Mouse (Mus musculus): Measurements from ENCODE around the gene Pde1c.

Pde1c gene

DNA sequence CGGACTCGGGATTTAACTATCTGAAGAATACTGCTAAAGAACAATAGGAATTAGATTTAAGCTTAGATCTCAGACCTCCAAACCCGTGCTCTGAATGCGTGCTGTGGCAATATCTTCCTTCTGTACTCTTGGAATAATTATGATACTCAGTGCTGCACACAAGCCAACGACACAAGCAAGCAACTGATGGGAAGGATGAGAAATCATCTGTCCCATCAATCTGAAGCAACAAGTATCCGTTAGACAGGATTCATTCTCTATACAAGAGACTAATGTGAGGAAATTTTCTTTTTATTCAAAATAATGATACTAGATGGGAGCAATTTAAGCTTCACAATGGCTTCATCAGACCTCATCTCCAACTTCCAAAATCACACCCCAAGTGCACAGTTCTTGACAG lies 237.5 kb downstream of the Pde1c start:
- no peak for DNase-seq (ENCODE audit: low spot score in 2 of 2)

- DNase-seq (ENCODE audit: low spot score in 2 of 2): no peak
Observed at GRCm38 (mm10) chr6:56328103-56328502, 240.8 kb downstream of the Pde1c start.

DNA sequence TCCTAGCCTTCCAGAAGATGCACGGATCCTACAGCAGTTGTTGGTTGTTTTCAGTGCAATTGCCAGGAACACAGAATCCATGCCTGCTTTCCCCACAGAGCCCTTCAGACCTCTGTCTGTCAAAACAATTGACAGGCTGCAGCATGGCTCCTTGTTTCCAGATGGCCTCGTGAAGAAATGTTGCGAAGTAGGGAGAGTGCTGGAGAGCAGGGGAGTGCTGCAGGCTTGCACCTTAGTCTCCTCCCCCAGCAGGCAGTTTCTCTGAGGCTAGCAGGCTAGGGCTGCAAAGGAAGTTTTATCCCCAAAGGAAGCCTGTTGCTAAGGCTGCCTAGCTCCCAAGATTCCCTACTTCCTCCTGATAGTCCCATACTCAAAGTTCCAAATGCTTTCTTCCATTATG lies 246.1 kb downstream of the Pde1c start:
- no peak for DNase-seq (ENCODE audit: low spot score in 2 of 2)

- no peak for DNase-seq (ENCODE audit: low spot score in 2 of 2)
Observed at GRCm38 (mm10) chr6:56310318-56310717, 258.6 kb downstream of the Pde1c start.

DNA sequence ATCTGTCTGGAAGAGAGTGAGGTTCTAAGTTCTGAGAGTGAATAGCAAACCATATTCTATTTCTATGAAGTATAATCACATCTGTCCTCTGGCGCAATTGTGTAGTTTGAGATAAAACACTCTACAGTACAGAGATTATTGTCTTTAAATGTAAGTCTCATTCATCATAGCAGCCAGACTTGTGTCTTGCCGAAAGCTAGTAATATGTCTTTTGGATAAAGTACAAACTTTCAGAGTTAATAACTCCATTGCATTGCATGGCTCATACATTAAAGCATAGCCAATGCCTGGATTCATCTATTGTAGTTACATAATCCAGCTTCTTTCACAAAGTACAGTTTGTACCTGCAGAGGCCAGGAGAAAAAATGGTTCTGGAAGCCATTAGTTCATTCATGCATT lies 262.8 kb downstream of the Pde1c start:
- no peak for DNase-seq (ENCODE audit: low spot score in 2 of 2)

DNA sequence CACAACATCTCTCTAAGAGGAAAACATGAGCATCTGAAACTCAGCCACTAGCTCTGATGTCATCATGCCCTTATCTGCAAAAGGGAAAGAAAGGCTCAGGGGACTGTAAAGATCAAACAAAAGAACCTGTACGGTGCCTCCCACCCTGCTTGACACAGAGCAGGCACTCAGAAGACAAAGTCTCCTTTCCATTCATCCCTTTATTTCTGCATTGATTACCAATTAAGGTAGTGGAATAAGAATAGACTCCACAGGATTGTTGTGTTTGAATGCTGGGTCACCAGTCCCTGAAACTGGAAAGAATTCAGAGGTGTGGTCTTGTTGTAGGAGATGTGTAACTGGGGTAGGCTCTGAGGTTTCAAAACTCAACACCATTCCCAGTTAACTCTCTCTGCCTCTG lies 276.7 kb downstream of the Pde1c start:
- no peak for DNase-seq (ENCODE audit: low spot score in 2 of 2)

DNA sequence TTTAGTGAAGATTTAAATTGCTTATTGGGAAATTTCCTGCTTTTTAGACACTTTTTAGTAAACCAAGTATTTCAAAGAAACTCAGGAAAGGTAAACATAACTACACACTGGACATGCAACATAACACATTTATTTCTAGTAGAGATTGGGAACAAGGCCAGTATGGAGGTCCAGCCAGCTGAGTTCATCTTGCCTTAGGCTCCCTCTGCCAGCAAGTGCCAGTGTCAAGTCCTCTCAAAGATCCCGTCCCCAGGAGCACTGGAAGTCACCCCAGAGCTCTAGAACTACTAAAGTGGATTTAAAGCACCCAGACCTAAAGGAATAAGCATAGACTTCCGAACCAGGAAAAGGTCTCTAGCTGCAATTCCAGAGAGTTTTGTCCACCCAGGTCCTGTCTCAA lies 279.6 kb downstream of the Pde1c start:
- DNase-seq (ENCODE audit: low spot score in 2 of 2): no peak

- DNase-seq (ENCODE audit: low spot score in 2 of 2): no peak
Observed at GRCm38 (mm10) chr6:56284821-56285220, 284.1 kb downstream of the Pde1c start.

DNA sequence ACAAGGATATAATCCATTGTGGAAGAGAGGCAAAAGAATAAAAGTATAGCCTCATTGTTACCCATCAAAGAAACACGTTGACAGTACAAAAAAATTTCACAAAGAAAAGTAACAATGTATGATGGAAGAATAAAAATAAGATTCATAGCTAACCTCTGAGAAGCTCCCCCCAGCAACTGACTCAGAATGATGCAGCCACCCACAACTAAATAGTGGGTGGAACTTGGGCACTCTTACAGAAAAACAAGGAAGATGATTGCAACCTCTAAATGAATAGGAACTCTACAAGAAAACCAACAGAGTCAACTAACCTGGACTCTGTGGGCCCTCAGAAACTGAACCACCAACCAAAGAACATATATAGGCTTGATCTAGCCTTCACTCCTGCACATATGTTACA lies 293.4 kb downstream of the Pde1c start:
- peak; percentile 1 for DNase-seq (ENCODE audit: low spot score in 2 of 2)

GRCm38 (mm10) chr6:56271741-56272140 lies 297.2 kb downstream of the Pde1c start:
- no peak for DNase-seq (ENCODE audit: low spot score in 2 of 2)

DNA sequence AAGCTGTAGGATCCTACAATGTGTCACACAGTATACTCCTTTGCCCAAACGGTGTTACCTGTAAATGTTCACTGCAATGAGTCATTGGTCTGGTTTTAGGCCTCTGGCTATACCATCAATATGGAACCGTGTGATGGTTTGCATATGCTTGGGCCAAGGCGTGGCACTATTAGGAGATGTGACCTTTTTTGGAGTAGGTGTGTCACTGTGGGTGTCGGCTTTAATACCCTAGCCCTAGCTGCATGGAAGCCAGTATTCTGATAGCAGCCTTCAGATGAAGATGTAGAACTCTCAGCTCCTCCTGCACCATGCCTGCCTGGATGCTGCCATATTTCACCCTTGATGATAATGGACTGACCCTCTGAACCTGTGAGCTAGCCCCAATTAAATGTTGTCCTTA lies 304.4 kb downstream of the Pde1c start:
- DNase-seq (ENCODE audit: low spot score in 2 of 2): no peak

- no peak for DNase-seq (ENCODE audit: low spot score in 2 of 2)
Observed at GRCm38 (mm10) chr6:56260118-56260517, 308.8 kb downstream of the Pde1c start.

GRCm38 (mm10) chr6:56257555-56258297 lies 311.2 kb downstream of the Pde1c start:
- DNase-seq (ENCODE audit: low spot score in 2 of 2): no peak

- DNase-seq (ENCODE audit: low spot score in 2 of 2): no peak
Observed at GRCm38 (mm10) chr6:56250091-56250490, 318.8 kb downstream of the Pde1c start.

GRCm38 (mm10) chr6:56191426-56192140 lies 377.3 kb downstream of the Pde1c start:
- DNase-seq (ENCODE audit: low spot score in 2 of 2): no peak

DNA sequence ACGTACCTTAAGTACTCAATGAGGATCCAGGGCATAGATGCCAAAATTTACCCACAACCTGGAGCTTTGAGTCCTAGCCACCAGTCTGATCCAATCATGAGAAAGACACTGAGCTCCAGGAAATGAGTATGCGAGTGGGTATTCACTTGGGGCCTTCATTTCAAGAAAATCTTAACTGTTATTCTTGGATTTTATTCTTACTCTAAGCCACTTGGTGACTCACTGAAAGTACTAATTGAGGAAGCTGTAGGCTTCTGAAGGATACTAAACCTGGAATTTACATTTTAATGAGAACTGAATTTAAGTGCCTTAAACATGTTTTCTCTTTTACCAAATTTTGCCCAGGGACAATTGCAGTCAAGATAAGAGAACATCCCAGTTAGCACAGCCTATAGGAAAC lies 392.4 kb downstream of the Pde1c start:
- DNase-seq (ENCODE audit: low spot score in 2 of 2): no peak

- DNase-seq (ENCODE audit: low spot score in 2 of 2): no peak
Observed at GRCm38 (mm10) chr6:56172172-56172571, 396.7 kb downstream of the Pde1c start.

GRCm38 (mm10) chr6:56168736-56169135 lies 400.2 kb downstream of the Pde1c start:
- peak; percentile 22 to 46 for DNase-seq (ENCODE audit: low spot score in 2 of 2)

DNA sequence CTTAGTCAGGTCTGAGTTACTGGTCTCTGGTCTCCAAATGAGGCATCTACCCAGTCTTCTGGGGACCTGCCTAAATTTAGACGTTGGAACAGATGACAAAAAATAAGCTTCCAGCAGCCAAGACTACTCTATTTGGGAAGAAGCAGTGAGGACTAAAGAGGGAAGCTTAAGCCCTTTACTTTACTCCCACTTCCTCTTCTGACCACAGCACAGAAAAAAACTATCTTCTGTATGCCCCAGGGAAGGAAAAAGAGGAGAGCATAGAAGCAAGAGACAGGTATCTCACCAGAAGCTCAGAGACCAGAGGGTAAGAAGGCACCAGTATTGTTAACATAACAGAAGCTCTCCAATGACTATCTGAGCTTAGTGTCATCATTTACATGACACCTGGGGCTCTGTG lies 410.7 kb downstream of the Pde1c start:
- no peak for DNase-seq (ENCODE audit: low spot score in 2 of 2)

DNA sequence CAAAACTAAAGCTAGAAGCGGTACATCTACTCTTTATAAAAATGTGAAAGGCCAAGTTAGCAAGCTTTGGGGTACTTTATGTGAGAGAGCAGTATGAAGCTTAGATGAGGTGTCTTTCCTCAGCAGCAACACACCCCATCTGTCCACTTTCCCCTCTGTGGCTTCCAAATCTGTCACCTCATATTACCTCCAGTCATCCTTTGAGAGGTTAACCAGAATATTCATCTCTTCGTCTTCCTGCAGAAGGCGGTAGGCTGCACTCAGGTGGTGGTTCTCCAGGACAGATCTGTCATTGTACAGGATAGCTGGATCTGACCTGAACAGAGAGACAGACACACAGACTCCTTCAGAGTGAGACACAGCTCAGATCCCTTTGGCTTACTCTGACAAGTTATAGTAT lies 412.1 kb downstream of the Pde1c start:
- no peak for DNase-seq (ENCODE audit: low spot score in 2 of 2)

DNA sequence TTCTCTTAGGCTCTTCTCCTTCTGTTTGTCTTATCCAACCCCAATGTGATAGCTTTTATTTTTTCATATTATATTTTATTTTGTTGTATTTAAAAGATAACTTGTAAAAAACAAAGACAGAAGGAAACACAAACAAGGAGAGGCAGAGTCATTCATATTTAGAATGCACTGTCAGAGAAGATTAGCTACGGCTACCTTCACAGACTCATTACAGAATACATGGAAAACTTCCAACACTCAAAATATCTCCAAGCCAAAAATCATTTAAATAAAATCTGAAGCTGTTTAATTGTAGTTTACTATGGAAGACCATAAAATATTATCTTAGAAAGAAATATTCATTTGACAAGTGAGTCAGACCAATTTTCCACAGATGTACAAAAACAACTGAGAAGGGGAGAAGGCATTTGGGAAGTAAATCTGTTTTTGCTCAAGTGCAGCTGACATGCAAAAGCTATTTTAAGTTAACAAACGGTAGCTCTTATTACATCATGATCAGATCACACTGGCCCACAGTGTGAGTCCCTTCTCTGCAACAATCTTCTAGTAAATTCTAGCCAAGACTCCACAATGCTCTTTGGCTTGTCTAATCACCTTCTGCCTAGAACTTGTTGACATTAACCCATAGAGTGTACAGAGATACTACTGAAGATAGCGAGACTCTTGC lies 438.3 kb downstream of the Pde1c start:
- no peak for DNase-seq (ENCODE audit: low spot score in 2 of 2)

DNA sequence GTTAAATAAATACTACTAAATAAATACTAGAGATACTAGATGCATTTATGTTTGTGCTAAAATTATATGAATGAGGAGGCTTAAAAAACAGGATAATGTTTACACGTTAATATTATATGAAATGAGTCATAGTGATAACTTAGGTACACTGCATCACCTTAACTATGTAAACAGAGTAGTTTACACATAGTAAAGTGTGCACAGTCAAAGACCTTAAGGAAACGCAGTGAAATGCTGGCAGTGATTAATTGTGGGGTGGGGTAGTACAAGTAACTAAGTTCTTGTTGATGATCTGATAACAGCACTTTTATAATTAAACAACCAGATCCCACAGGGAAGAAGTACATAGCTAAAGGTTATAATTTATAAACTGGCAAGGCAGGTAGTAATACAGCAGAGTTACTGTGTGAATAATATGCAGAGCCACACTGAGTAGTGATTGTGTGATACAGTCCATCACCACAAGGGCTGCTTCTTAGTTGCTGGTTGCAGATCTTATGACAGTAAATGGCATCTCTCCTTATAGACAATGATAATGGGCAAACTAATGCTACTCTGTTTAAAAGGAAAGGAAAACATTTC lies 469.3 kb downstream of the Pde1c start:
- no peak for DNase-seq (ENCODE audit: low spot score in 2 of 2)

DNA sequence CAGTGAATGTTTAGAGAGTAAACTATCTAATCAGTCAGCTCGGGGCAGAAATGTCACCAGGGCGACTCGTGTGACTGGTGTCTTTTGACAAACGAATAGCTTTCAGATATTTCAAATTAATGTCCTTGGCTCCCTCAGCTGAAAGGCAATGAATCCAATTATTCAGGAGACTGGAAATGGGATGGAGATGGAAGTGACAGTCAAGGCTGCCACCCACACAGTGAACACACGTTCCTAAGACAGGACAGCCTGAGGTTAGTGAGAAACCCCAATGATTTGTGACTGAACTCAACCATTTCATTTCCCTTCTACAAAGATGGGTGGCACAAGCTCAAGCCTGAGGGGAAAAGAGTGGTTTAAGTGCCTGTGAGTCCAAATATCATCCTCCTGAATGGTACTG lies 470.5 kb downstream of the Pde1c start:
- no peak for DNase-seq (ENCODE audit: low spot score in 2 of 2)
